Mouse (Mus musculus): ENCODE measurements around the gene Mvb12b. TPM values are rescaled to one million over a fixed set of nuclear protein-coding genes. Genes with fewer than 3 reads are reported as not detected.

Mvb12b gene
- total RNA-seq, 1 experiment from 2014 or later: 12.1 TPM

GRCm38 (mm10) chr2:33683594-33683993, 204.2 kb downstream of the Mvb12b start:
- ATAC-seq (ENCODE audit: extremely low read depth, insufficient number of reproducible peaks, low FRiP score, poor library complexity, severe bottlenecking): no peak

- ATAC-seq (ENCODE audit: extremely low read depth, insufficient number of reproducible peaks, low FRiP score, poor library complexity, severe bottlenecking): no peak
Observed at GRCm38 (mm10) chr2:33683095-33683494, 204.7 kb downstream of the Mvb12b start.

GRCm38 (mm10) chr2:33682219-33682618, 205.5 kb downstream of the Mvb12b start:
- no peak for ATAC-seq (ENCODE audit: extremely low read depth, insufficient number of reproducible peaks, low FRiP score, poor library complexity, severe bottlenecking)

Other genes starting within 250 kb of the Mvb12b start
- gene Lmx1b, start 247.4 kb downstream of the Mvb12b start, total RNA-seq (2017): not detected in 2 replicates